Mouse (Mus musculus) liver, embryonic 14.5 days (tissue): ENCODE data around the gene Nptx1.

ENCODE experiments used
- CTCF ChIP-seq: IDR thresholded peaks from 2 replicates; pipeline ENCODE4 v1.5.1; 2016; ENCODE audit warnings: antibody characterized with exemption, low read depth, control low read depth
- EP300 ChIP-seq: IDR thresholded peaks from 2 replicates; pipeline ENCODE4 v1.6.1; 2016; ENCODE audit warnings: antibody characterized with exemption, low read depth

DNA sequence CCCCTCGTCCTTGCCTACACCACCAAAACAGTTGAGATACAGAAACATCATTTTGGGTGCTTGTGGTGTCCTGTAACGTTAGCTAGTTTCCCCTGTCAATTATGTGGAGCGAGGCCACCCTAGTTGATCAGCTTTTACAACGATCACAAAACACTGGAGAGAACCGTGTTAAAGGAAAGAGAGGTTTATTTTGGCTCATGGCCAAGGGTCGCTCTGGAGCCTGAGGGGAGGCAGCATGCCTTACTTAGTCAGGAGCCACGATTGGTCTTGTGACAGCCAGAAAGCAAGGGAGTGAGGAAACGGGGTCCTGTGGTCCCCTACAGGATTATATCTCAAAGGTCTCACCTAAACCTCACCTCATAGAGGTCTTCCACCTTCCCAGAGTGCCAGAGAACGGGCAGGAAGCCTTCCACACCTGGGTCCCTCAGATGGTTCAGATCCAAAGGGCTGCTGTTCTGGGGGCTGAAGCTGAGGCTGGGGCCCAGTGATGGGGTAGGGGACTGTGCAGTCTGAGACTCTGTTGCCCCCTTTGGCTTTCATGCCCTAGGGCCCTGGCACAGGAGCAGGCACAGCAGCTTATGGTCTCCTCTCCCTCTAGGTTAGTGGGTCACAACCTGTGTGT lies 34.4 kb downstream of the Nptx1 start:
- TF ChIP-seq CTCF (no peak), EP300 (no peak)
